Mouse (Mus musculus): Measurements from ENCODE around the gene Ric1.

- TF ChIP-seq POLR2A (IDR thresholded peaks at IDR 0.05; ENCODE audit: low read depth, low read length) (no peak), CTCF (IDR thresholded peaks at IDR 0.05; ENCODE audit: extremely low read depth, insufficient read length, insufficient replicate concordance, low read depth, low read length) (no peak)
Observed at GRCm38 (mm10) chr19:29612102-29612501, 90.0 kb downstream of the Ric1 start.

Measured in small intestine, adult 2 months (tissue).